ENCODE assay signal across 10 mouse cellular contexts in genomic region chr6:121067426-121068086, GRCm38 (mm10).
DNase-seq lines count a peak whose midpoint lies in the region; ATAC-seq and TF ChIP-seq lines count a peak whose summit lies in the region.
"Had no signal": no experiment of that assay in that cellular context is flagged by ENCODE, and none has a peak within 500 bp of the region (broad histone marks: within the 10 kb centered on the region; RNA-seq: fewer than 3 reads in every experiment).

No protein-coding gene starts in this region.

- H3K9ac ChIP-seq in intestine, embryonic 15.5 days: no peak overlapping the region
- no peak overlapping the region for H3K9ac ChIP-seq in intestine, postnatal 0 days (ENCODE audit: low read depth, low read length)
- H3K9ac ChIP-seq: liver, embryonic 13.5 days had no signal

- H3K27me3 ChIP-seq in intestine, embryonic 15.5 days (replicated peaks): no peaks in the 10 kb centered on the region
- no peaks in the 10 kb centered on the region for H3K27me3 ChIP-seq in intestine, postnatal 0 days (replicated peaks; ENCODE audit: control insufficient read depth, insufficient read depth, low read length)
- no peaks in the 10 kb centered on the region for H3K27me3 ChIP-seq in splenic B cell, adult 2 months (ENCODE audit: control insufficient read depth, insufficient read depth, low read length, poor library complexity, severe bottlenecking)
- H3K27me3 ChIP-seq: liver, embryonic 13.5 days had no signal

- WGBS in intestine, embryonic 15.5 days: 56% methylated on average over 11 of the region's 11 CpGs
- WGBS in intestine, postnatal 0 days: 54% methylated on average over 11 of the region's 11 CpGs

- H3K4me1 ChIP-seq in intestine, embryonic 15.5 days (replicated peaks): peaks cover 27% of the 10 kb centered on the region
- H3K4me1 ChIP-seq in intestine, postnatal 0 days (replicated peaks; ENCODE audit: control insufficient read depth, insufficient read depth, low read length): peaks cover 6% of the 10 kb centered on the region

- H3K9me3 ChIP-seq in intestine, embryonic 15.5 days: no peaks in the 10 kb centered on the region
- H3K9me3 ChIP-seq in intestine, postnatal 0 days (ENCODE audit: control insufficient read depth): no peaks in the 10 kb centered on the region
- H3K9me3 ChIP-seq: liver, embryonic 13.5 days; midbrain, embryonic 10.5 days had no signal

- 0 out of 2 replicates have a peak overlapping the region, but pooled peaks have one; percentile 1 for H3K27ac ChIP-seq in intestine, embryonic 15.5 days
- no peak overlapping the region for H3K27ac ChIP-seq in intestine, postnatal 0 days (ENCODE audit: low read depth, low read length)
- H3K27ac ChIP-seq: liver, embryonic 13.5 days had no signal

- ATAC-seq in intestine, embryonic 15.5 days: peak; percentile 32
- ATAC-seq in intestine, postnatal 0 days: no peak

- no peaks in the 10 kb centered on the region for H3K36me3 ChIP-seq in intestine, embryonic 15.5 days
- no peaks in the 10 kb centered on the region for H3K36me3 ChIP-seq in intestine, postnatal 0 days (ENCODE audit: control insufficient read depth, insufficient read depth)
- no peaks in the 10 kb centered on the region for H3K36me3 ChIP-seq in splenic B cell, adult 2 months (ENCODE audit: control insufficient read depth, insufficient read depth, low read length, poor library complexity, severe bottlenecking)
- H3K36me3 ChIP-seq: midbrain, embryonic 10.5 days had no signal

- DNase-seq in heart, adult 11 months: peak; percentile 97
- DNase-seq in kidney, adult 11 months: peak; percentile 82
- peak; percentile 54 for DNase-seq in splenic B cell, adult 2 months (ENCODE audit: low read depth, low spot score)
- DNase-seq in layer of hippocampus, postnatal 10 days (ENCODE audit: low spot score in 2 of 2): no peak
- no peak for DNase-seq in urinary bladder, postnatal 14 days (ENCODE audit: low spot score)
- DNase-seq in urinary bladder, postnatal 10 days (ENCODE audit: low spot score): no peak
- DNase-seq: liver, embryonic 13.5 days had no signal

- H3K4me2 ChIP-seq in intestine, embryonic 15.5 days (replicated peaks): no peak overlapping the region
- no peak overlapping the region for H3K4me2 ChIP-seq in intestine, postnatal 0 days (replicated peaks; ENCODE audit: low read depth)
- H3K4me2 ChIP-seq: liver, embryonic 13.5 days had no signal

- no peak overlapping the region for H3K4me3 ChIP-seq in intestine, embryonic 15.5 days (replicated peaks)
- H3K4me3 ChIP-seq in intestine, postnatal 0 days (ENCODE audit: low read depth, low read length): no peak overlapping the region
- H3K4me3 ChIP-seq: liver, embryonic 13.5 days; midbrain, embryonic 10.5 days had no signal

- TF ChIP-seq CTCF in intestine, postnatal 0 days (IDR thresholded peaks at IDR 0.05; ENCODE audit: low read depth): no peak

Comparison
In these comparisons a context has a peak if more than half of its experiments do, and no peak if none do; other contexts are left out.
1. DNase-seq: peak in heart, adult 11 months (single experiment), kidney, adult 11 months (single experiment) and splenic B cell, adult 2 months (single experiment); none in layer of hippocampus, postnatal 10 days (0 of 2), urinary bladder, postnatal 14 days (single experiment) and urinary bladder, postnatal 10 days (single experiment).